Mouse (Mus musculus) midbrain, embryonic 13.5 days (tissue): Measurements from ENCODE around the gene Rps15. TPM values are rescaled to one million over a fixed set of nuclear protein-coding genes. Genes with fewer than 3 reads are reported as not detected.
A peak's percentile ranks its signal among the peaks of the same experiment; 100 is the strongest.

Source experiments
- ATAC-seq: fragments of 200-750 bp; cut with Nextera tagmentation; 2 replicates; pipeline ENCODE4 v1.8.0; 2017; ENCODE audit warnings: mild to moderate bottlenecking, moderate TSS enrichment, moderate library complexity
- H3K27ac ChIP-seq: fragments of 300-500 bp; sonication (generic); 2 replicates; pipeline ENCODE4 v1.5.1; 2015; ENCODE audit warnings: inconsistent platforms, mild to moderate bottlenecking, moderate library complexity
- H3K27me3 ChIP-seq: fragments of 300-500 bp; sonication (generic); 2 replicates; pipeline ENCODE4 v1.6.1; 2015; ENCODE audit warnings: mild to moderate bottlenecking, inconsistent platforms
- H3K36me3 ChIP-seq: fragments of 300-500 bp; sonication (generic); 2 replicates; pipeline ENCODE4 v1.6.1; 2015; ENCODE audit warnings: mild to moderate bottlenecking, inconsistent platforms
- H3K4me1 ChIP-seq: fragments of 300-500 bp; sonication (generic); replicated peaks from 2 replicates; pipeline ENCODE4 v1.6.1; 2015; ENCODE audit warnings: inconsistent platforms
- H3K4me2 ChIP-seq: fragments of 300-500 bp; sonication (generic); replicated peaks from 2 replicates; pipeline ENCODE4 v1.6.1; 2015; ENCODE audit warnings: moderate library complexity, mild to moderate bottlenecking, inconsistent platforms
- H3K4me3 ChIP-seq: fragments of 300-500 bp; sonication (generic); replicated peaks from 2 replicates; pipeline ENCODE4 v1.5.1; 2015; ENCODE audit warnings: mild to moderate bottlenecking, inconsistent platforms
- H3K9ac ChIP-seq: fragments of 300-500 bp; sonication (generic); replicated peaks from 2 replicates; pipeline ENCODE4 v1.6.1; 2015; ENCODE audit warnings: mild to moderate bottlenecking, inconsistent platforms
- H3K9me3 ChIP-seq: fragments of 300-500 bp; sonication (generic); 2 replicates; pipeline ENCODE4 v1.6.1; 2016; ENCODE audit warnings: mild to moderate bottlenecking, inconsistent platforms
- WGBS: fragments of 180-500 bp; shearing (Covaris S2); methylation state at CpG from one replicate; pipeline ENCODE4 v1.1.7; 2015; 5-methylcytosine and 5-hydroxymethylcytosine counted together
- polyA plus RNA-seq: library from polyadenylated mRNA; unstranded; fragments of >200 nt; fragmentation: Nextera tagmentation; extraction: Ambion mirVana; gene quantifications from 2 replicates; pipeline ENCODE4 v1.2.1, GENCODE M21; 2015

Rps15 gene
- polyA plus RNA-seq, 1 experiment from 2014 or later: 631 TPM

DNA sequence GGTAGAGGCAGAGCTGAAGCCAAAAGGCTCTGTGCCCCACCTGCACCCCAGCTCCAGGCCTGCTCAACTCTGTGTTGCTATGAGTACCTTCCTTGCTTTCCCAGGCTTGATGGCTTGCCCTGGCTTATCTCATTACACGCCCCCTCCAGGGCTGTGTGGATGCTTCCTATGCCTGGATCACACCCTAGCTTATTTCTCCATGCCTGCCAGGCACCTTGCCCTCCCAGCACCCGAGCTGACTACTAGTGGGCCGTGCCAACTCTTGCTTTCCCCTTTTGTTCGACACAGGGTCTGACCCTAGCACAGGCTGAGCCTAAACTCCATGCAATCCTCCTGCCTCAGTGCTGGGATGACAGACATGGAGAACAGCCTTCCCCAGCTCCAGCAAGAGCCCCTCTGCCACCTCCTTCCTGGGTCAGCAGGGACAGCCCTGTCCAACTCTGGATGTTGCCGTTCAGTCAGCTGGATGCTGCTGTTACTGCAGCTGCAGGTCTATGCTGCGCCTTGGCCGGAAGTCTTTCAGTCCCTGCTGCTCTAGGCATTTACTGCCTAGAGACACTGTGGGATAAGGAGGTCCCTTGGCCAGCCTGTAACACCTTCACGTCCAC, 5.4 kb downstream of the Rps15 start:
- H3K9ac ChIP-seq: peak overlapping the region; percentile 99
- WGBS: 66% methylated on average over 8 of the region's 8 CpGs
- H3K27me3 ChIP-seq: no peaks in the 10 kb centered on the region
- no peaks in the 10 kb centered on the region for H3K9me3 ChIP-seq
- H3K4me3 ChIP-seq: peak overlapping the region; percentile 54; the same call in 1 of the 2 replicates
- peak overlapping the region; percentile 99 for H3K27ac ChIP-seq
- H3K36me3 ChIP-seq: peaks cover 31% of the 10 kb centered on the region
- H3K4me1 ChIP-seq: peaks cover 87% of the 10 kb centered on the region
- no peak for ATAC-seq
- H3K4me2 ChIP-seq: peak overlapping the region; percentile 99

DNA sequence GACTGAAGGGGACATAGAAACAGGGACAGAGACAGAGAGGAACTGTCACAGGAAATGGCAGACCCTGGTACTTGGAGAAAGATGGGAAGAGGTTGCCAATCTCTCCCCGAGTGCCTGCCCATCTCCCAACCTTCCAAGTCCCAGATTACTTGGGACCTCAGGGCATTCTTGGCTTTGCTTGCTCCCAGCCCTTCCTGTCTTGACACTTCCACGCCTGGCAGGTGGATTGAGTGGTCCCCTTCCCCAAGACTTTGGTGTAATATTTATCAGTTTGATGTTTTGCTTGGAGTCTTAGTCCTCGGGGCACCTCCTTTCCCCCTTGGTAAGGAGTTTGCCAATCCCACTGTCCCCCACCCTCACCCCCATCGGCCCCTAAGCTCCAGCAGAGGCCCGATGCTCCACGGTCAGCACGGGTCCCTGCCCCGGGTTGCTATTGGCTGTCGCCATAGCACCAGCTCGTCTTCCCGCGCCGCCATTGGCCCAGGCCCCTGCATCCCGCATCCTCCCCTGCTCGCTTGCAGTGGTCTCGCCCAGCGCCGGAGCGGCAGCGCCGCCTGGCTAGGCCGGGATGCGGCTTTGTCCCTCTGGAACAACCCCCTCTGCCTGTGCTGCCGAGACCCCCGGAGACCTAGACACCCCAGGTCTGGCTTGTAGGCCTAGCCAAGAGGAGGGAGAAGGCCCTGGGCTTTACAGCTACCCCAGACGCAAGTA, 6.5 kb downstream of the Rps15 start:
- H3K4me1 ChIP-seq: peaks cover 89% of the 10 kb centered on the region

DNA sequence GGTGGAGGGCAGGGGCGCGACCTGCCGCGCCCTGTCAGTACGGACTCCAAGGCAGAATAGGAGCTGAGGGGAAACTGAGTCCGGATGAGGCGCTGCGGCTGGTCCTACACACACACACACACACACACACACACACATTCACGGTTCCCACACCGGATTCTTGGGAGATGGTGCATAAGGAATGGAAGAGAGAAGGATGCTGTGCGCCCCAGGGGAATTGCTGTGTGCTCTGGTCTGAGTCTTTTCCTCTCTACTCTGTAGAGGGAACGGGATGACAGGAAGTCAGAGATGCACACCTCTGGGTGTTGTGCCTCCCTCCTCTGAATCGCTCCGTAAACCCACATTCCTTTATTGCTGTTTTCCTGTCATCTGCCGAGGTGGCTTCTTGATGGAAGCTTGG, 7.0 kb downstream of the Rps15 start:
- Histone ChIP-seq H3K4me3 (peak overlapping the region; percentile 76), H3K4me1 (peaks cover 89% of the 10 kb centered on the region)
- 3% methylated on average over 15 of the region's 15 CpGs for WGBS

More for the DNA sequence above, 6.5 kb downstream of the Rps15 start:
- Histone ChIP-seq H3K4me3 (peak overlapping the region; percentile 76), H3K27me3 (no peaks in the 10 kb centered on the region), H3K27ac (peak overlapping the region; percentile 99), H3K4me2 (peak overlapping the region; percentile 99), H3K9me3 (no peaks in the 10 kb centered on the region), H3K9ac (peak overlapping the region; percentile 99), H3K36me3 (peaks cover 34% of the 10 kb centered on the region)
- ATAC-seq: peak; percentile 82
- 1% methylated on average over 26 of the region's 26 CpGs for WGBS

DNA sequence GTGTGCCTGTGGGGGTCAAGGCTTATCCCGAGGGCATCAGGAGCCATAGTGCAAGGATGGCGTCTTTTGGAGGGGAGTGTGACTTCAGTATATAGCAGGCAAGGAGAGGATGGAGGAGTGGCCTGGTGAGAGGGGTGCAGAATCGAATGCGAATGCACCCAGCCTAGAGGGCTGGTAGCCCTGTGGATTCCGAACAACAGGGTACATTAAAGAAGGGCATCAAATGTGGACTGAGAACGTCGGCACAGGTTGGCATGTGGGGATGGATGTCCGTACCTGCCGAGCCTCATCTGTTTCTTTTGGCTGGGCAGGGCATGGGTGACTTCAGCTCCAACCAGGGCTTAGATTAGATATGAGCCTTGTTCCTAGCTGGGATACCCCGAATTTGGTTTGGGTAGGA, 7.6 kb downstream of the Rps15 start:
- H3K36me3 ChIP-seq: peaks cover 34% of the 10 kb centered on the region
- peak overlapping the region; percentile 99 for H3K27ac ChIP-seq
- H3K4me3 ChIP-seq: peak overlapping the region; percentile 76
- no peaks in the 10 kb centered on the region for H3K9me3 ChIP-seq
- peak overlapping the region; percentile 99 for H3K4me2 ChIP-seq
- 43% methylated on average over 10 of the region's 10 CpGs for WGBS
- no peak for ATAC-seq
- H3K9ac ChIP-seq: peak overlapping the region; percentile 99
- peaks cover 90% of the 10 kb centered on the region for H3K4me1 ChIP-seq
- H3K27me3 ChIP-seq: no peaks in the 10 kb centered on the region

More for the DNA sequence above, 7.0 kb downstream of the Rps15 start:
- no peaks in the 10 kb centered on the region for H3K9me3 ChIP-seq
- no peaks in the 10 kb centered on the region for H3K27me3 ChIP-seq
- peak overlapping the region; percentile 99 for H3K4me2 ChIP-seq
- no peak for ATAC-seq
- peak overlapping the region; percentile 99 for H3K9ac ChIP-seq
- peak overlapping the region; percentile 99 for H3K27ac ChIP-seq
- peaks cover 34% of the 10 kb centered on the region for H3K36me3 ChIP-seq

DNA sequence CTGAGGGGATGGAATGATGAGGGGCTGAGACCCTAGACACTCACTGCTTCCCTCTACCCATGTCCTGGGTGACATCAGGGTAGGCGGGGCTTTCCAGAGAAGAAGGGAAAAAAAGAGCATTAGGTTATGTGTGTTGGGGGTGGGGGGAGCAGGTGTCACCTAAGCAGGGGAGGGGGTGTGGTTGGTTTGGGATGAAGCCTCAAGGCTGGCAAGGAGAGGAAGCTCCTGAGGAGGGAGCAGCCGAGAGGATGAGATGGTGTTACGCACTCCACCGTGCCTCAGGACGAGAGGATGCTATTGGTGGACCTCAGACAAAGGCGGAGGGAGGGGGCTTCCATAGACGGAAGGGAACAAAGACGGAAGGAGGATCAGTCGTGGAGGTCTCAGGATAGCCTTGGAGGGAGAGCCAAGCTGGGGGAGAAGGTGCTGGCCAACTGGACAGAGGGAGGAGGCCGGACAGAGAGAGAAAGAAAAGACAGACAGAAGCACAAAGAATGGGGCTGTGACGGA, 8.5 kb downstream of the Rps15 start:
- Histone ChIP-seq H3K4me2 (peak overlapping the region; percentile 99), H3K4me3 (peak overlapping the region; percentile 76), H3K36me3 (peaks cover 40% of the 10 kb centered on the region), H3K27ac (peak overlapping the region; percentile 99), H3K27me3 (no peaks in the 10 kb centered on the region), H3K9me3 (no peaks in the 10 kb centered on the region), H3K9ac (peak overlapping the region; percentile 99), H3K4me1 (peaks cover 90% of the 10 kb centered on the region)
- peak; percentile 84 for ATAC-seq
- WGBS: 5% methylated on average over 11 of the region's 11 CpGs

DNA sequence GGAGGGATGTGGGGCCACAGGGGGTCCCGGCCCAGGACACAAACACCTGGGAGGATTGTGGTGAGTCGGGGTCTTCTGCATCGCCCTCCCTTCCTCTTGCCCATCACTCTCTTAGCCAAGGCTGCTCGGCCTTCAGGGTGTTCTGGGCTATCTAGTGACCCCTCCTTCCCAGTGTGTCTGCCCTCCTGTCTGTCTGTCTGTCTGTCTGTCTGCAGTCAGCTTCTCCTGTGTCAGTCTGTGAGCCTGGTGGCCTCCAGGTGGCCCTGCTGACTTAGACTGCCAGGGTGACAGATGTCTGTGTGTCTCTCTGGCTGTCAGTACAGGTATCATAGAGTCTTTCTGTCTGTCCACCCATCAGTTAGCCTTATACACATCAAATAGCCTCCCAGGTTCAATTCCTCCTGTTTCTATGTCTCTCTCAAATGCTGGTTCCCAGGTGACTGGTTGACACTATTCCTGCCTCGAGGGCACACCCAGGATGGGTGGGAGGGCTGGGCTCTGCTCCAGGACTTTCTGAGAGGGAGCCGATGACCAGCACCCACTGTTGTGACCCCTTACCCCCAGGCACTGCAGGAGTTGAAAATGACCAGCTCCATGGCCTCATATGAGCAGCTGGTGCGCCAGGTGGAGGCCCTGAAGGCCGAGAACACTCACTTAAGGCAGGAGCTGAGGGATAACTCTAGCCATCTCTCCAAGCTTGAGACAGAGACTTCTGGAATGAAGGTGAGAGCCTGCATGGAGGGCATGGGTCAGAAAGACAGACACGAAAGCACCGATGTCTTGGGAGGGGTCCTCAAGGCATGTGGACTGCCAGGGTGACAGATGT, 9.2 kb downstream of the Rps15 start:
- no peak for ATAC-seq
- H3K4me2 ChIP-seq: peak overlapping the region; percentile 99
- H3K27ac ChIP-seq: peak overlapping the region; percentile 99
- peak overlapping the region; percentile 76 for H3K4me3 ChIP-seq
- peaks cover 89% of the 10 kb centered on the region for H3K4me1 ChIP-seq
- WGBS: 68% methylated on average over 10 of the region's 10 CpGs
- peaks cover 48% of the 10 kb centered on the region for H3K36me3 ChIP-seq
- H3K9ac ChIP-seq: peak overlapping the region; percentile 99
- no peaks in the 10 kb centered on the region for H3K9me3 ChIP-seq
- no peaks in the 10 kb centered on the region for H3K27me3 ChIP-seq

DNA sequence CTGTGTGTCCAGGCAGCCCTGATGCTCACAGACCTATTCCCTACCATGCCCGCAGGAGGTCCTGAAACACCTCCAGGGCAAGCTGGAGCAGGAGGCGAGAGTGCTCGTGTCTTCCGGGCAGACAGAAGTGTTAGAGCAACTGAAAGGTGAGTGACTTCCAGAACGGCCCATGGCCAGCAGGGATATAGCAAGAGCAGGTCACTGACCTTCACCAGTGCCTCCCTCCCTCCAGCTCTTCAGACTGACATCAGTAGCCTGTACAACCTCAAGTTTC, 9.8 kb downstream of the Rps15 start:
- Histone ChIP-seq H3K9ac (peak overlapping the region; percentile 99), H3K27ac (peak overlapping the region; percentile 99), H3K36me3 (peaks cover 53% of the 10 kb centered on the region), H3K4me1 (peaks cover 87% of the 10 kb centered on the region), H3K4me3 (peak overlapping the region; percentile 76), H3K27me3 (no peaks in the 10 kb centered on the region), H3K9me3 (no peaks in the 10 kb centered on the region), H3K4me2 (peak overlapping the region; percentile 99)
- 44% methylated on average over 5 of the region's 5 CpGs for WGBS
- no peak for ATAC-seq

DNA sequence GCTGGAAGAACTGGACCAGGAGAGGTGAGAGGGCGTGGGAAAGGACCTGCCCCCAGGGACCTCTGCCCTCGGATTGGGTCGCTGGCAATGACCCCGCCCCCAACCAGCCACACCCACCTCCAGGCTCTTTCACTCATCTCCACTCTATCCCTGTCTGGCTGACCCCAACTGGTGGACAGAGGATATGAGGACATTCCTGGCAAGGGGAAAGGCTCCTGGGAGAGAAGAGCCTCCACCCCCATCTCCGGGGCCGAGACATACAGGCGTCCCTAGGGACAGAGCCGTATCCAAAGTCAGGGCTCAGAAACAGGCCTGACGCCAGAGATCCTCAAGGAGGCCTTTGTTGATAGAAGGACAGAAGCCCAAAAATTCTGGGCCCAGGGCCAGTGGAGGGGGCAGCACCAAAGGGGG, 10.2 kb downstream of the Rps15 start:
- H3K36me3 ChIP-seq: peaks cover 58% of the 10 kb centered on the region
- peak overlapping the region; percentile 76 for H3K4me3 ChIP-seq
- peaks cover 87% of the 10 kb centered on the region for H3K4me1 ChIP-seq
- no peaks in the 10 kb centered on the region for H3K27me3 ChIP-seq
- H3K9me3 ChIP-seq: no peaks in the 10 kb centered on the region
- H3K9ac ChIP-seq: peak overlapping the region; percentile 99
- H3K4me2 ChIP-seq: peak overlapping the region; percentile 99
- ATAC-seq: no peak
- H3K27ac ChIP-seq: peak overlapping the region; percentile 99
- 13% methylated on average over 9 of the region's 9 CpGs for WGBS

DNA sequence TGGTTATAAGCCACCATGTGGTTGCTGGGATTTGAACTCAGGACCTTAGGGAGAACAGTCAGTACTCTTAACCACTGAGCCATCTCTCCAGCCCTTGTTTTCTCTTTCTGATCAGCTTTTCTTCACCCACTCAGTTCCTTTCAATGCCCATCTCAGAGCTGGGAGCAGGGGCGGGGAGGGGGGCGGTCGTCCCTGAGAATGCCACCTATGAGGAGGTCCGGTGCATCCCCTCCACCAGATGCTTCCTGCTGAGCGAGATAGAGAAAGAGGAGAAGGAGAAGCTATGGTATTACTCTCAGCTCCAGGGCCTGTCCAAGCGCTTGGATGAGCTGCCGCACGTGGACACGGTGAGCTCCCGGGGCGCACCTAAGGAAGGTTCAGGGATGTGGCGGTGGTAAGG, 12.2 kb downstream of the Rps15 start:
- Histone ChIP-seq H3K9me3 (no peaks in the 10 kb centered on the region), H3K27ac (no peak overlapping the region), H3K4me2 (peak overlapping the region; percentile 41), H3K4me1 (peaks cover 78% of the 10 kb centered on the region), H3K27me3 (no peaks in the 10 kb centered on the region), H3K36me3 (peaks cover 78% of the 10 kb centered on the region), H3K4me3 (peak overlapping the region; percentile 11), H3K9ac (peak overlapping the region; percentile 48; the same call in 1 of the 2 replicates)
- 44% methylated on average over 12 of the region's 12 CpGs for WGBS
- ATAC-seq: no peak

DNA sequence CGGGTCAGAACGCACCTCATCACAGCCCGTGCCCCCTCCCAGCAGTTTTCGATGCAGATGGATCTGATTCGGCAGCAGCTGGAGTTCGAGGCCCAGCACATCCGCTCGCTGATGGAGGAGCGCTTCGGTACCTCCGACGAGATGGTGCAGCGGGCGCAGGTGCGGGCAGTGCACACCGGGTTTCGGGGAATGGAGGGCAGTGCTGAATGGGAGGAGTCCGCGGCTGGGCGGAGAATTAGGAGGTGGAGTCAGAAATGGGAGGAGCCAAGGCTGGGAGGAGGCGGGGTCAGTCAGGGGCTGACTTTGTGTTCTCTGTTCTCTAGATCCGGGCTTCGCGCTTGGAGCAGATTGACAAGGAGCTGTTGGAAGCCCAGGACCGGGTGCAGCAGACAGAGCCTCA, 12.6 kb downstream of the Rps15 start:
- H3K27ac ChIP-seq: no peak overlapping the region
- H3K4me1 ChIP-seq: peaks cover 74% of the 10 kb centered on the region
- no peaks in the 10 kb centered on the region for H3K27me3 ChIP-seq
- H3K9ac ChIP-seq: peak overlapping the region; percentile 48; the same call in 1 of the 2 replicates
- H3K4me3 ChIP-seq: peak overlapping the region; percentile 11
- no peaks in the 10 kb centered on the region for H3K9me3 ChIP-seq
- peak overlapping the region; percentile 41 for H3K4me2 ChIP-seq
- ATAC-seq: no peak
- peaks cover 82% of the 10 kb centered on the region for H3K36me3 ChIP-seq
- WGBS: 31% methylated on average over 25 of the region's 25 CpGs

DNA sequence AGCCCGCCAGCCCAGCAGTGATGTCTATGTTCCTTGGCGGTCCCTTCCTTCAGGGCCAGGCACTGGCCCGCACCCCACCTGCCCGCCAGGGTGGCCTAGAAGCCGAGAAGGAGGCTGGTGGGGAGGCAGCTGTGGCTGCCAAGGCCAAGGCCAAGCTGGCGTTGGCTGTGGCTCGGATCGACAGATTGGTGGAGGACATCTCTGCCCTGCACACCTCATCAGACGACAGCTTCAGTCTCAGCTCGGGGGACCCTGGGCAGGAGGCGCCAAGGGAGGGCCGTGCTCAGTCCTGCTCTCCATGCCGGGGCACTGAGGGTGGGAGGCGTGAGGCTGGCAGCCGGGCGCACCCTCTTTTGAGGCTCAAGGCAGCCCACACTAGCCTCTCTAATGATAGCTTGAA, 19.3 kb downstream of the Rps15 start:
- H3K4me3 ChIP-seq: no peak overlapping the region
- H3K27me3 ChIP-seq: no peaks in the 10 kb centered on the region
- 88% methylated on average over 16 of the region's 16 CpGs for WGBS
- H3K27ac ChIP-seq: no peak overlapping the region
- H3K9me3 ChIP-seq: no peaks in the 10 kb centered on the region
- H3K9ac ChIP-seq: no peak overlapping the region
- H3K4me2 ChIP-seq: no peak overlapping the region
- H3K4me1 ChIP-seq: peaks cover 56% of the 10 kb centered on the region
- ATAC-seq: no peak
- H3K36me3 ChIP-seq: peaks cover 100% of the 10 kb centered on the region
